Mouse (Mus musculus) embryonic facial prominence, embryonic 14.5 days (tissue): ENCODE measurements around the gene Olig3. TPM values are rescaled to one million over a fixed set of nuclear protein-coding genes. Genes with fewer than 3 reads are reported as not detected.

Source experiments
- ATAC-seq: fragments of 200-750 bp; cut with Nextera tagmentation; 2 replicates; pipeline ENCODE4 v1.8.0; 2017; ENCODE audit warnings: low read depth, moderate number of reproducible peaks, moderate TSS enrichment
- DNase-seq: peaks from one replicate; pipeline ENCODE4 v3.0.0-alpha.2; 2015; ENCODE audit warnings: low spot score
- H3K27ac ChIP-seq: fragments of 300-500 bp; sonication (generic); replicated peaks from 2 replicates; pipeline ENCODE4 v1.5.1; 2014; ENCODE audit warnings: low read depth, mild to moderate bottlenecking, low read length, moderate library complexity
- H3K27me3 ChIP-seq: fragments of 300-500 bp; sonication (generic); replicated peaks from 2 replicates; pipeline ENCODE4 v1.6.1; 2014; ENCODE audit warnings: low read length; ENCODE audit not compliant: control insufficient read depth, insufficient read depth
- H3K36me3 ChIP-seq: fragments of 300-500 bp; sonication (generic); 2 replicates; pipeline ENCODE4 v1.6.1; 2014; ENCODE audit warnings: low read length, mixed read lengths; ENCODE audit not compliant: control insufficient read depth, insufficient read depth
- H3K4me1 ChIP-seq: fragments of 300-500 bp; sonication (generic); 2 replicates; pipeline ENCODE4 v1.6.1; 2014; ENCODE audit warnings: antibody characterized with exemption, low read length; ENCODE audit not compliant: control insufficient read depth, insufficient read depth
- H3K4me2 ChIP-seq: fragments of 300-500 bp; sonication (generic); 2 replicates; pipeline ENCODE4 v1.6.1; 2014; ENCODE audit warnings: low read depth, mild to moderate bottlenecking, low read length, moderate library complexity, mixed read lengths
- H3K4me3 ChIP-seq: fragments of 300-500 bp; sonication (generic); 2 replicates; pipeline ENCODE4 v1.5.1; 2014; ENCODE audit warnings: low read depth, mild to moderate bottlenecking, low read length
- H3K9ac ChIP-seq: fragments of 300-500 bp; sonication (generic); 2 replicates; pipeline ENCODE4 v1.6.1; 2014; ENCODE audit warnings: low read depth, mild to moderate bottlenecking, low read length, moderate library complexity, mixed read lengths
- H3K9me3 ChIP-seq: fragments of 300-500 bp; sonication (generic); 2 replicates; pipeline ENCODE4 v1.6.1; 2016; ENCODE audit warnings: low read length; ENCODE audit not compliant: control insufficient read depth
- WGBS: fragments of 180-500 bp; shearing (Covaris S2); extraction: QIAGEN DNeasy Blood & Tissue Kit; methylation state at CpG from one replicate; pipeline ENCODE4 v1.1.7; 2014; 5-methylcytosine and 5-hydroxymethylcytosine counted together
- polyA plus RNA-seq: library from polyadenylated mRNA; unstranded; fragments of >200 nt; fragmentation: Nextera tagmentation; extraction: Ambion mirVana; gene quantifications from 2 replicates; pipeline ENCODE4 v1.2.1, GENCODE M21; 2014

The Olig3 gene
- polyA plus RNA-seq, 1 experiment from 2014 or later = 0.13 TPM

GRCm38 (mm10) chr10:19356720-19357641 is 648 bp downstream of the Olig3 start:
- Histone ChIP-seq H3K27me3 (peaks cover 96% of the 10 kb centered on the region), H3K9ac (no peak overlapping the region), H3K27ac (no peak overlapping the region), H3K4me2 (peak overlapping the region; percentile 24), H3K9me3 (no peaks in the 10 kb centered on the region), H3K4me3 (peak overlapping the region; percentile 18), H3K4me1 (peaks cover 6% of the 10 kb centered on the region), H3K36me3 (no peaks in the 10 kb centered on the region)
- 2% methylated on average over 55 of the region's 63 CpGs for WGBS
- no peak for DNase-seq
- 0 out of 2 replicates have a peak, but pooled peaks have one; percentile 23 for ATAC-seq

GRCm38 (mm10) chr10:19357848-19358247 is 1.5 kb downstream of the Olig3 start:
- Histone ChIP-seq H3K9ac (no peak overlapping the region), H3K4me2 (no peak overlapping the region), H3K9me3 (no peaks in the 10 kb centered on the region), H3K27ac (no peak overlapping the region), H3K4me1 (peaks cover 6% of the 10 kb centered on the region), H3K4me3 (no peak overlapping the region), H3K27me3 (peaks cover 97% of the 10 kb centered on the region), H3K36me3 (no peaks in the 10 kb centered on the region)
- ATAC-seq (no peak), DNase-seq (no peak)
- WGBS = 15% methylated on average over 5 of the region's 5 CpGs

- peaks cover 6% of the 10 kb centered on the region for H3K4me1 ChIP-seq
- no peak for DNase-seq
- H3K4me2 ChIP-seq = no peak overlapping the region
- ATAC-seq = no peak
- H3K9ac ChIP-seq = no peak overlapping the region
- peaks cover 96% of the 10 kb centered on the region for H3K27me3 ChIP-seq
- 17% methylated on average over 3 of the region's 3 CpGs for WGBS
- no peak overlapping the region for H3K27ac ChIP-seq
- H3K4me3 ChIP-seq = no peak overlapping the region
- no peaks in the 10 kb centered on the region for H3K36me3 ChIP-seq
- H3K9me3 ChIP-seq = no peaks in the 10 kb centered on the region
Measured at GRCm38 (mm10) chr10:19360446-19361300, 4.3 kb downstream of the Olig3 start.

- no peaks in the 10 kb centered on the region for H3K36me3 ChIP-seq
- H3K27ac ChIP-seq = no peak overlapping the region
- no peaks in the 10 kb centered on the region for H3K9me3 ChIP-seq
- H3K27me3 ChIP-seq = peaks cover 95% of the 10 kb centered on the region
- 3% methylated on average over 23 of the region's 23 CpGs for WGBS
- no peak overlapping the region for H3K9ac ChIP-seq
- DNase-seq (no peak), ATAC-seq (0 out of 2 replicates have a peak, but pooled peaks have one; percentile 26)
- no peak overlapping the region for H3K4me2 ChIP-seq
- no peak overlapping the region for H3K4me3 ChIP-seq
- peaks cover 6% of the 10 kb centered on the region for H3K4me1 ChIP-seq
Measured at GRCm38 (mm10) chr10:19361539-19362293, 5.4 kb downstream of the Olig3 start.

DNA sequence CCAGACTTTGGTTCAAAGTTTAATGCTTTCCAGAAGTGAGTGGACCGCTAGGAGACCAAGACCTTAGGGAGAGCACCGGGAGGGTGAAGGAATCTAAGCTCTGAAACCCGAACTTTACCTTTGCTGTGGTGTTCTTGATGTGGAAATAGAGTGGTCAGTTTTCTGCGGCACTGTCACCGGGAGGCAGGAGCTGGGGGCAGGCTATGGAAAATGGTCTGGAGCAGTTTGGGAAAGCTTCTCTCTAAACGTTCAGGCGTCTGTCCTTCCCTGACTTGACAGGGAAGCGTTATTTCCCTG is 5.9 kb downstream of the Olig3 start:
- WGBS = 2% methylated on average over 8 of the region's 8 CpGs
- Histone ChIP-seq H3K9me3 (no peaks in the 10 kb centered on the region), H3K9ac (no peak overlapping the region), H3K4me2 (no peak overlapping the region), H3K4me3 (no peak overlapping the region), H3K27ac (no peak overlapping the region), H3K4me1 (peaks cover 1% of the 10 kb centered on the region), H3K27me3 (peaks cover 90% of the 10 kb centered on the region), H3K36me3 (no peaks in the 10 kb centered on the region)
- ATAC-seq = no peak
- DNase-seq = no peak

GRCm38 (mm10) chr10:19362861-19363260 is 6.5 kb downstream of the Olig3 start:
- peaks cover 83% of the 10 kb centered on the region for H3K27me3 ChIP-seq
- no peaks in the 10 kb centered on the region for H3K36me3 ChIP-seq
- no peak for ATAC-seq
- H3K9ac ChIP-seq = no peak overlapping the region
- no peaks in the 10 kb centered on the region for H3K4me1 ChIP-seq
- H3K27ac ChIP-seq = no peak overlapping the region
- 1% methylated on average over 17 of the region's 17 CpGs for WGBS
- H3K4me2 ChIP-seq = peak overlapping the region; percentile 21
- no peaks in the 10 kb centered on the region for H3K9me3 ChIP-seq
- peak overlapping the region; percentile 21; the same call in 1 of the 2 replicates for H3K4me3 ChIP-seq
- DNase-seq = no peak

- Histone ChIP-seq H3K27ac (no peak overlapping the region), H3K9ac (no peak overlapping the region), H3K9me3 (no peaks in the 10 kb centered on the region), H3K4me2 (no peak overlapping the region), H3K36me3 (no peaks in the 10 kb centered on the region), H3K4me1 (no peaks in the 10 kb centered on the region), H3K4me3 (no peak overlapping the region), H3K27me3 (peaks cover 78% of the 10 kb centered on the region)
- DNase-seq (no peak), ATAC-seq (no peak)
- WGBS = 8% methylated on average over 5 of the region's 5 CpGs
Measured at GRCm38 (mm10) chr10:19363365-19363764, 7.0 kb downstream of the Olig3 start.

DNA sequence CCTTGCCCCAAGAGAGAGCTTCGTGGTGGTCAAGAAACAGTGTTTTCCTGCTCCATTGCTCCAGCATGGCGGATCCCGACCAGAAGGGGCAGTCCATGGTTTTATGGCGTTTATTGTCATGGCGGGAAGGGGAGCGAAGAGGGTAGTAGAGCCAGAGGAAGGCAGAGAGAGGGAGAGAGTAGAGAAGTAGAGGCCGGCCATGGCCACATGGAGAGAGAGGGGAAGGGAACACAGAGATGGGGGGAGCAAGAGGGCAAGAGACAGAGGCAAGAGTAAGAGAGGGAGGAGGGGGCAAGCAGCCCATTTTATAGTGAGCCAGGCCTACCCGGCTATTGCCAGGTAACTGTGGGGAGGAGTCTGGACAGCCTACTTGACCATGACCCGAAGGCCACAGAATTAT is 12.8 kb downstream of the Olig3 start:
- Histone ChIP-seq H3K4me2 (no peak overlapping the region), H3K9me3 (no peaks in the 10 kb centered on the region), H3K36me3 (no peaks in the 10 kb centered on the region), H3K9ac (no peak overlapping the region), H3K4me3 (no peak overlapping the region), H3K27ac (no peak overlapping the region), H3K27me3 (peaks cover 24% of the 10 kb centered on the region), H3K4me1 (no peaks in the 10 kb centered on the region)
- no peak for ATAC-seq
- no peak for DNase-seq
- WGBS = 90% methylated on average over 9 of the region's 9 CpGs
